Mouse (Mus musculus) erythroblast, embryonic 14.5 days (primary cell): ENCODE measurements around the gene Rora.

Source experiments
- GATA1 ChIP-seq: IDR thresholded peaks from 2 replicates; pipeline ENCODE4 v1.6.1; 2012; ENCODE audit warnings: low read length, inconsistent platforms, mixed read lengths
- TAL1 ChIP-seq: IDR thresholded peaks from 3 replicates; pipeline ENCODE4 v1.6.1; 2012; ENCODE audit warnings: low read length, inconsistent platforms, mixed read lengths

DNA sequence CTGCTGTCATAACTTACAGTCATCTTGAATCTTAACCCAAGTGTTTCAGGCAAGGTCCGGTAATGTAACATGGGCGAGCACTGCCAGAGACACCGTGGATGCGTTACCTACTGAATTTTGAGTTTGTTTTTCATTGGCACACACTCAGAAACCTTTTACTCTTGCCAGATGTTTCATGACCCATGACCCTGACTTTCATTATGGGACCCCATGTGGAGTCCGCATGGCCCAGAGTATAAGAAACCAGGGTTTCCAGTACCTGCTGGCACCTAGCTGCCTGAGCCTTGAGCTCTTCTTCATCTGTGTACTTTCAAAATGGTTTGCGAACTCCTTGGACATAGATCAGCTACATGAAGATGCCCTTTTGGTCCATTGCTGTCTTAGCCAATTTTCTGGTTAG lies 179.7 kb downstream of the Rora start:
- no peak for TF ChIP-seq TAL1
- no peak for TF ChIP-seq GATA1
